Mouse (Mus musculus): ENCODE results near the gene Gm16867. TPM values are rescaled to one million over a fixed set of nuclear protein-coding genes. Genes with fewer than 3 reads are reported as not detected.
"Not testable (repeated sequence)": the region's sequence is repeated elsewhere in the genome, so short reads cannot be mapped to it uniquely, and the experiment has no call there.

The Gm16867 gene
- polyA plus RNA-seq, 1 experiment from 2014 or later: not detected

- H3K4me3 ChIP-seq (replicated peaks; ENCODE audit: low read length): not testable (repeated sequence)
- no CpG with 5 or more reads among the region's 2 CpGs for WGBS
These were observed 29.8 kb downstream of the Gm16867 start for GRCm38 (mm10) chr14:69473322-69473721.

GRCm38 (mm10) chr14:69470122-69470708 is 32.9 kb downstream of the Gm16867 start:
- H3K4me1 ChIP-seq (replicated peaks; ENCODE audit: control insufficient read depth, insufficient read depth, low read length); ATAC-seq (ENCODE audit: low FRiP score); H3K27me3 ChIP-seq (ENCODE audit: control insufficient read depth, insufficient read depth, low read length); H3K36me3 ChIP-seq (replicated peaks; ENCODE audit: control insufficient read depth, insufficient read depth); DNase-seq (ENCODE audit: low spot score); H3K4me3 ChIP-seq (replicated peaks; ENCODE audit: low read length); H3K27ac ChIP-seq; H3K9me3 ChIP-seq (ENCODE audit: control insufficient read depth, low read length); H3K9ac ChIP-seq; H3K4me2 ChIP-seq (replicated peaks): not testable (repeated sequence)
- no CpG with 5 or more reads among the region's 8 CpGs for WGBS

More at GRCm38 (mm10) chr14:69473322-69473721, 29.8 kb downstream of the Gm16867 start:
- not testable (repeated sequence) for H3K4me1 ChIP-seq (replicated peaks; ENCODE audit: control insufficient read depth, insufficient read depth, low read length); H3K9me3 ChIP-seq (ENCODE audit: control insufficient read depth, low read length); ATAC-seq (ENCODE audit: low FRiP score); H3K9ac ChIP-seq; H3K27ac ChIP-seq; H3K27me3 ChIP-seq (ENCODE audit: control insufficient read depth, insufficient read depth, low read length); H3K4me2 ChIP-seq (replicated peaks); DNase-seq (ENCODE audit: low spot score); H3K36me3 ChIP-seq (replicated peaks; ENCODE audit: control insufficient read depth, insufficient read depth)

- ATAC-seq (ENCODE audit: low FRiP score); H3K4me2 ChIP-seq (replicated peaks); H3K4me1 ChIP-seq (replicated peaks; ENCODE audit: control insufficient read depth, insufficient read depth, low read length); H3K4me3 ChIP-seq (replicated peaks; ENCODE audit: low read length); H3K36me3 ChIP-seq (replicated peaks; ENCODE audit: control insufficient read depth, insufficient read depth); H3K9ac ChIP-seq; H3K9me3 ChIP-seq (ENCODE audit: control insufficient read depth, low read length); H3K27me3 ChIP-seq (ENCODE audit: control insufficient read depth, insufficient read depth, low read length); H3K27ac ChIP-seq; DNase-seq (ENCODE audit: low spot score): not testable (repeated sequence)
- no CpG with 5 or more reads among the region's 17 CpGs for WGBS
These were observed 35.4 kb downstream of the Gm16867 start for GRCm38 (mm10) chr14:69467612-69468366.

DNA sequence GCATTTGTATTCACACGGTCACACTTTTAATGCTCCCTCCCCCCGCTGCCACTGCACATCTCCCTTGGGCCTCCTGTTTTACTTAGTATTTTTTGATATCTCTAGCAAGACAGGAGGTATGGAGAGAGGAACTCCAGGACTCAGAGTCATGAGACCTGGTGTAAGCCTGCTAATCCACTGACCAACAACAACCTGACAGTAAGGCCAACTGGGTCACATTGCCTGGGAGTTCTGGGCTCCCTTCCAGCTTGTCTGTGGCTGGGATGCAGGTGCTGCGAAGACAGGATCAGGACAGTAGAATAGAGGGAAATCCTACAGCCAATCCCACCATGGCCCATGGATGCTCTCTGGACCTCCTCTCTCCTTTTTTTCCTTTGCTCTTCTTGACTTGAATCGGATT is 38.7 kb downstream of the Gm16867 start:
- not testable (repeated sequence) for H3K27me3 ChIP-seq (ENCODE audit: control insufficient read depth, insufficient read depth, low read length); H3K4me3 ChIP-seq (replicated peaks; ENCODE audit: low read length); H3K4me2 ChIP-seq (replicated peaks); DNase-seq (ENCODE audit: low spot score); H3K9me3 ChIP-seq (ENCODE audit: control insufficient read depth, low read length); ATAC-seq (ENCODE audit: low FRiP score); H3K27ac ChIP-seq; H3K9ac ChIP-seq; H3K36me3 ChIP-seq (replicated peaks; ENCODE audit: control insufficient read depth, insufficient read depth); H3K4me1 ChIP-seq (replicated peaks; ENCODE audit: control insufficient read depth, insufficient read depth, low read length)
- WGBS: no CpG with 5 or more reads among the region's 4 CpGs

DNA sequence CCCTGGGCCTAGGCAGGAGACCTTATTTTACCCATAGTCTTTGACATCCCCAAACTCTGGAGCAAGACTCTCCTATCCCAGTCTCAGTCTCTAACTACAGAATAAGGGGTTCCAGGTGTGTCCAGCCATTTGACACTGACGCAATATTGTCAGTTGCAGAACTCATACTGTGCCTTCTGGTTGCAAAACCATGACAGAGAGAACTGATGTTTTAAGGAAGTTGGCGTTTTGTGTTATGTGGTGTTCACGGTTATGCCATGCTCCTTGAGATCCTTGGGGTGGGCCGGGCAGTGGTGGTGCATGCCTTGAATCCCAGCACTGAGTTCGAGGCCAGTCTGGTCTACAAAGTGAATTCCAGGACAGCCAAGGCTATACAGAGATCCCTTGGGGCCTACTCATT is 45.5 kb downstream of the Gm16867 start:
- not testable (repeated sequence) for H3K4me2 ChIP-seq (replicated peaks); ATAC-seq (ENCODE audit: low FRiP score); H3K27me3 ChIP-seq (ENCODE audit: control insufficient read depth, insufficient read depth, low read length); H3K36me3 ChIP-seq (replicated peaks; ENCODE audit: control insufficient read depth, insufficient read depth); H3K4me3 ChIP-seq (replicated peaks; ENCODE audit: low read length); H3K4me1 ChIP-seq (replicated peaks; ENCODE audit: control insufficient read depth, insufficient read depth, low read length); DNase-seq (ENCODE audit: low spot score); H3K9me3 ChIP-seq (ENCODE audit: control insufficient read depth, low read length); H3K9ac ChIP-seq; H3K27ac ChIP-seq
- WGBS: no CpG with 5 or more reads among the region's 5 CpGs

GRCm38 (mm10) chr14:69454640-69455039 is 48.5 kb downstream of the Gm16867 start:
- H3K27me3 ChIP-seq (ENCODE audit: control insufficient read depth, insufficient read depth, low read length); H3K4me3 ChIP-seq (replicated peaks; ENCODE audit: low read length); ATAC-seq (ENCODE audit: low FRiP score); DNase-seq (ENCODE audit: low spot score); H3K36me3 ChIP-seq (replicated peaks; ENCODE audit: control insufficient read depth, insufficient read depth); H3K9me3 ChIP-seq (ENCODE audit: control insufficient read depth, low read length); H3K4me1 ChIP-seq (replicated peaks; ENCODE audit: control insufficient read depth, insufficient read depth, low read length); H3K9ac ChIP-seq; H3K4me2 ChIP-seq (replicated peaks); H3K27ac ChIP-seq: not testable (repeated sequence)
- WGBS: no CpG with 5 or more reads among the region's 9 CpGs

DNA sequence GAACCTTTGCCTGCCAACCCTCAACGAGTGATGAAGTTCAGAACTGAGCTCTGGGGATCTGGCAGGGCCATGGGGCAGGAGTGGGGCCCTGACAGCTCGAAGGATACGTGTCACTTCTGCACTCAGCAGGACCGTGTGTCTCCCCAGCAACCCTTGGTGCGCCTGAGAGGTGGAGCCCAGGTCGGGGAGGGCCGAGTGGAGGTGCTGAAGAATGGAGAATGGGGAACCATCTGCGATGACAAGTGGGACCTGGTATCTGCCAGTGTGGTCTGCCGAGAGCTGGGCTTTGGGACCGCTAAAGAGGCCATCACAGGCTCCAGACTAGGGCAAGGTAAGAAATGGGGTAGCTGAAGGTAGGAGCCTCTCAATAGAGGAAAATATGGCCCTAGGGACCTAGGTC is 54.3 kb downstream of the Gm16867 start:
- not testable (repeated sequence) for H3K4me1 ChIP-seq (replicated peaks; ENCODE audit: control insufficient read depth, insufficient read depth, low read length); H3K9ac ChIP-seq; H3K9me3 ChIP-seq (ENCODE audit: control insufficient read depth, low read length); ATAC-seq (ENCODE audit: low FRiP score); H3K4me3 ChIP-seq (replicated peaks; ENCODE audit: low read length); DNase-seq (ENCODE audit: low spot score); H3K27ac ChIP-seq; H3K27me3 ChIP-seq (ENCODE audit: control insufficient read depth, insufficient read depth, low read length); H3K4me2 ChIP-seq (replicated peaks); H3K36me3 ChIP-seq (replicated peaks; ENCODE audit: control insufficient read depth, insufficient read depth)
- no CpG with 5 or more reads among the region's 10 CpGs for WGBS

- not testable (repeated sequence) for DNase-seq (ENCODE audit: low spot score); H3K9me3 ChIP-seq (ENCODE audit: control insufficient read depth, low read length); H3K27ac ChIP-seq; H3K36me3 ChIP-seq (replicated peaks; ENCODE audit: control insufficient read depth, insufficient read depth); H3K27me3 ChIP-seq (ENCODE audit: control insufficient read depth, insufficient read depth, low read length); H3K9ac ChIP-seq; ATAC-seq (ENCODE audit: low FRiP score); H3K4me2 ChIP-seq (replicated peaks); H3K4me1 ChIP-seq (replicated peaks; ENCODE audit: control insufficient read depth, insufficient read depth, low read length); H3K4me3 ChIP-seq (replicated peaks; ENCODE audit: low read length)
- no CpG with 5 or more reads among the region's 1 CpGs for WGBS
These were observed 56.2 kb downstream of the Gm16867 start for GRCm38 (mm10) chr14:69447006-69447405.

DNA sequence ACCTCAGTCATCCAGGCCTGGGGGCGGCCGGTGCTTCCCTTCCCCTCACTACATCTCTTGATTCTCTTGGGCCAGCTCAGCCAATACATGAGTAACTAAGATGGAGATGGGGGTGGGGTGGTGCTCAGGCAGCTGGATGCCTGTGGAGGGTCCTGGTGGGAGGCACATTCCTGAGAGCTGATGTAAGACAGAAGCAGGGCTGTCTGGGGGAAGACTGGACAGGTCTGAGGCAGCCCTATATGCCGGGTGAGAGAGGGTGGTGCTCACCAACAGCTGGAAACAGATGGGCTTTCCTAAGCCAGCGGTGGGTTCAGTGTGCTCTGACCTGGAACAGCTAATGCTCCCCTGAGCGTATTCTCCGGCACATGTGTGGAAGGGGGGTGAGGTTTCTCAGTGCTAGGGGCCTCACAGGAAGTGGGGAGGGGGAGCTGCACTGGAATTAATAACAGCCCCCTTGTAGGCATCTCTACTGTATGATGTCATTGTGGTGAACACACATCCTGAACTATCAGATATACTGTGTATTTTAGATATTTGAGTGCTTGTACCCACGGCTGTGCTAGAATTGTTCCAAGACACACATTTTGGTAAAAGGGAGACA is 60.0 kb downstream of the Gm16867 start:
- H3K4me1 ChIP-seq (replicated peaks; ENCODE audit: control insufficient read depth, insufficient read depth, low read length); H3K27me3 ChIP-seq (ENCODE audit: control insufficient read depth, insufficient read depth, low read length); H3K36me3 ChIP-seq (replicated peaks; ENCODE audit: control insufficient read depth, insufficient read depth); DNase-seq (ENCODE audit: low spot score); H3K9me3 ChIP-seq (ENCODE audit: control insufficient read depth, low read length); H3K4me2 ChIP-seq (replicated peaks); H3K27ac ChIP-seq; H3K9ac ChIP-seq; H3K4me3 ChIP-seq (replicated peaks; ENCODE audit: low read length): not testable (repeated sequence)
- ATAC-seq (ENCODE audit: low FRiP score): 0 out of 2 replicates have a peak, but pooled peaks have one; percentile 24
- no CpG with 5 or more reads among the region's 7 CpGs for WGBS

All from hindbrain, embryonic 14.5 days (tissue).